Mouse (Mus musculus): Measurements from ENCODE around the gene Tgm5. TPM values are rescaled to one million over a fixed set of nuclear protein-coding genes. Genes with fewer than 3 reads are reported as not detected.
"Not testable (repeated sequence)": the region's sequence is repeated elsewhere in the genome, so short reads cannot be mapped to it uniquely, and the experiment has no call there.

The Tgm5 gene
- not detected in 2 replicates for polyA plus RNA-seq (2016; fragmentation: Nextera tagmentation; extraction: Ambion mirVana)

DNA sequence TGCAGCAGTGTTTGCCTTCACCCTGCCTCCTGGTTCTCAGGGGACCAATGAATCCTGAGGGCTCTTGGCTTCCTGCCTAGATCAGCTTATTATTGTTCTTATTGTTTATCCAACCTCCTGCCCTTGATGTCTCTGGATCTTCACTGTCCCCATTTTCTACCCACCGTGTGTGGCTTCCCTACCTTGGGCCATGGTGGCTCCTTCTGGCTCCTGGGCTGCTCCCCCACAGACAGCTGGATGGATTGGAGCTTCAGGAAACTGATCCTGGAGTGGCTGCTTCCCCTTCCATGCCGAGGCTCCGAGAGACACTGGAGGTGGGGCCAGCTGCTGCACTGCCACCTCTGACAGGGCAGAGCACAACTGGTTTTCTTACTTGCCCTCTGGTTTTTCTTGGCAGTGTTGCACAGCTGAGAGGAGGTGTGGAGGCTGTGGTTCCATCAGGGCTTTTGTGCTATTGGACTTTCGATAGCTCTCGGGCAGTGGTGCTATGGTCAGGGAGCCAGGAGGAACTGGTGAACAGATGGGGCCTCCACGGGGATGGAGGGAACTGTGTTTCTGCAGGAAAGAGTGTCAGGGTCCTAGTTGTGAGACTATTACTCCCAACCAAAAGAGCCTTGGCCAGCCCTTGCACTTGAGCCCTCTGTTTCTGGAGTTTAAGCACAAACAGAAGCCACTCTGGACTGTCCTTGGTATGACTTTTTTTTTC, at the start of gene Tgm5:
Gene Tgm5 (minus strand): TSS at position 362 of the 706 bp plus-strand sequence.
- no peak for ATAC-seq (ENCODE audit: insufficient number of reproducible peaks, insufficient read depth, low FRiP score, low TSS enrichment, low read depth)
- H3K4me1 ChIP-seq (replicated peaks), result no peaks in the 10 kb centered on the region
- no peak within 1 kb of the TSS for H3K4me2 ChIP-seq
- no peak within 1 kb of the TSS for H3K4me3 ChIP-seq (replicated peaks)
- H3K27me3 ChIP-seq, result peaks cover 5% of the 10 kb centered on the region; the same call in 1 of the 2 replicates
- H3K9ac ChIP-seq (replicated peaks), result no peak within 1 kb of the TSS
- no peaks in the 10 kb centered on the region for H3K36me3 ChIP-seq
- H3K27ac ChIP-seq, result no peak within 1 kb of the TSS
- H3K9me3 ChIP-seq, result no peaks in the 10 kb centered on the region
- WGBS, result 60% methylated on average over 6 of the region's 6 CpGs

DNA sequence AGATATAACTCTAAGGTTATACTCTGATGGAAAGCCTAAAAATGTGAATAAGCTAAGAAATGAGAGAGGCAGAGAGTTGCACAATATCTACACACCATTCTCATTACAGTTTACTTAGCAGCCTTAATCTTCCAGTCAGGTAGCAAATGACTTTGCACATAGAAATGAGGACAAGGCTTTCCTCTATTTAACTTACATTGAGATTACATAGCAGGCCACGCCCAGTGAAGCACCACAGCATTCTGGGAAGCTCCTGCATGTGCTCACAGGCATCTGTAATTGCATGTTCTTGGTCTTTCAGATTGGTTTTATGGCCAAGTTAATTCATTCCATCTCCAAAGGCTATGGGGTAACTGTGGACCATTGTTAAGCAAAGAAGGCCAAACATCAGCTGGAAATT, 47.2 kb upstream of the Tgm5 start:
- ATAC-seq (ENCODE audit: insufficient number of reproducible peaks, insufficient read depth, low FRiP score, low TSS enrichment, low read depth), result no peak
- WGBS, result 74% methylated on average over 1 of the region's 1 CpGs

DNA sequence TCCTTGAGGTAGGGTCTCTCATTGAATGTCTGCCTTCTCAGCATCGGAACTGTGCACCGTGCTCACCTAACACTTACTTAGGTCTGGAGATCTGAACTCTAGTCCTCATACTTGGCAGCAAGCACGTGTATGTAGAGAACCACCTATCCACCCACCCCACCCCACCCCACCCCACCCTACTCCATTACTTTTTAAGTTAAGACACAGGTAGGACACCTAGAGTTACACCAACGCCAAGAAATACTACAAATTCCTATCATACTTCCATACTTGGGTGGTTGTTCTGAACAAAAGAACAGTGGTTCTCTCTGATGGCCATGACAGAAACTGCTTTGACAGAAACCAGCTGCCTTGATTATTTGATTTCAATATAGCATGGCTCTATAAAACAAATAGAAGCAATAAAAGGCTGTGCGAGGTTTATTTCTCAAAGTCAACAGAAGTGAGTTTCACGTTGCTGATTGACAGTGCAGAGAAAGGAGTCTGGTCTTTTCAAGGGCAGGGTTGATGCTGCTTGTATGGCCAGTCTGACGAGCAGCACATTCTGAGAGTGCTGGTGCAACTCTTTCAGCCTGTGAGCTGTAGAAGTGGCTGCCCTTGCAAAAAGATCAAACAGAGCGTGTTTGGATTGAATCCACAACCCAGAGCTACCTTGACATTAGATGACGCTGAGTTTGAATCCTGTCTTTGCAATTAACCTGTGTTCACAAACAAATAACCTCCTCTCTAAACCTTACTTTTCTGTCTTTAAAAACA, 43.4 kb upstream of the Tgm5 start:
- Histone ChIP-seq H3K4me2 (no peak overlapping the region), H3K27me3 (no peaks in the 10 kb centered on the region), H3K36me3 (no peaks in the 10 kb centered on the region), H3K27ac (no peak overlapping the region), H3K4me1 (replicated peaks) (no peaks in the 10 kb centered on the region), H3K4me3 (replicated peaks) (no peak overlapping the region), H3K9me3 (no peaks in the 10 kb centered on the region), H3K9ac (replicated peaks) (no peak overlapping the region)
- ATAC-seq (ENCODE audit: insufficient number of reproducible peaks, insufficient read depth, low FRiP score, low TSS enrichment, low read depth), result no peak
- 66% methylated on average over 9 of the region's 9 CpGs for WGBS

More for the DNA sequence above, 47.2 kb upstream of the Tgm5 start:
- no peaks in the 10 kb centered on the region for H3K4me1 ChIP-seq (replicated peaks)
- H3K4me2 ChIP-seq, result no peak overlapping the region
- no peaks in the 10 kb centered on the region for H3K27me3 ChIP-seq
- no peaks in the 10 kb centered on the region for H3K9me3 ChIP-seq
- H3K36me3 ChIP-seq, result peaks cover 4% of the 10 kb centered on the region; the same call in 1 of the 2 replicates
- H3K4me3 ChIP-seq (replicated peaks), result no peak overlapping the region
- H3K9ac ChIP-seq (replicated peaks), result no peak overlapping the region
- no peak overlapping the region for H3K27ac ChIP-seq

DNA sequence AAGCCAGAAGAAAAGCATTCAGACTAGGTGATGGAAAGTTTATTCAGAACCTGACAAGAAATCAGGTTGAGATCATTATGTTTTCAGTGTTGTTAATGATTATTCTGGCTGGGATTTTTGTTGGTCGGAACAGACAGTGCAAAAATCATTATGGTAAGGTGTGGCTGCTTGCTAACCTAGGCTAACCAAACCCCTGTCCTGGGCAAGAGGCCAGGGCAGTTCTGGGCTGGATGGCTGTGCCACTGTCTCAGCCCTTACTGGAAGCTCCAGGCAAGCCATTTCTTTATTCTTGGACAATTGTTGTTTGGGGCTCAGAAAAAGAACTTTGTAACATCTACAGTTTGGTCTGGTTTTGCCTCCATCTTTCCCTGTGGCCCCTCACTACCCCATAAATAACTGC, 41.9 kb upstream of the Tgm5 start:
- H3K27ac ChIP-seq, result no peak overlapping the region
- H3K36me3 ChIP-seq, result no peaks in the 10 kb centered on the region
- no peak overlapping the region for H3K4me2 ChIP-seq
- H3K27me3 ChIP-seq, result no peaks in the 10 kb centered on the region
- ATAC-seq (ENCODE audit: insufficient number of reproducible peaks, insufficient read depth, low FRiP score, low TSS enrichment, low read depth), result no peak
- H3K9me3 ChIP-seq, result no peaks in the 10 kb centered on the region
- WGBS, result 85% methylated on average over 1 of the region's 1 CpGs
- H3K9ac ChIP-seq (replicated peaks), result no peak overlapping the region
- H3K4me1 ChIP-seq (replicated peaks), result no peaks in the 10 kb centered on the region
- no peak overlapping the region for H3K4me3 ChIP-seq (replicated peaks)

DNA sequence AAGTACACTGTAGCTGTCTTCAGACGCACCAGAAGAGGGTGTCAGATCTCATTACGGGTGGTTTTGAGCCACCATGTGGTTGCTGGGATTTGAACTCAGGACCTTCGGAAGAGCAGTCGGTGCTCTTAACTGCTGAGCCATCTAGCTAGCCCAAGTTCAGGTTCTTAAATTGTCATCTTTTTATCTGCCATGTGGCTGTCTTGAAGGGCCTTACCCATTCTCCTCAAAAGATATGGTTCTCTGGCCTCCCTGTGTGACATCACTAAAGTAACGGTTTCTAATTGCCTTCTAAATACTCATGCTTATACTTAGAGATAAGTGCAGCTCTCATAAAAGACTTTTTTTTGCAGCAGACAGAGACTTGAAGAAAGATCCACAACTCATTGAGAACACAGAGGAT, 40.7 kb upstream of the Tgm5 start:
- not testable (repeated sequence) for H3K27me3 ChIP-seq; H3K27ac ChIP-seq; H3K4me2 ChIP-seq; H3K4me3 ChIP-seq (replicated peaks); H3K36me3 ChIP-seq; H3K4me1 ChIP-seq (replicated peaks); ATAC-seq (ENCODE audit: insufficient number of reproducible peaks, insufficient read depth, low FRiP score, low TSS enrichment, low read depth); H3K9me3 ChIP-seq; H3K9ac ChIP-seq (replicated peaks)
- 93% methylated on average over 5 of the region's 5 CpGs for WGBS

DNA sequence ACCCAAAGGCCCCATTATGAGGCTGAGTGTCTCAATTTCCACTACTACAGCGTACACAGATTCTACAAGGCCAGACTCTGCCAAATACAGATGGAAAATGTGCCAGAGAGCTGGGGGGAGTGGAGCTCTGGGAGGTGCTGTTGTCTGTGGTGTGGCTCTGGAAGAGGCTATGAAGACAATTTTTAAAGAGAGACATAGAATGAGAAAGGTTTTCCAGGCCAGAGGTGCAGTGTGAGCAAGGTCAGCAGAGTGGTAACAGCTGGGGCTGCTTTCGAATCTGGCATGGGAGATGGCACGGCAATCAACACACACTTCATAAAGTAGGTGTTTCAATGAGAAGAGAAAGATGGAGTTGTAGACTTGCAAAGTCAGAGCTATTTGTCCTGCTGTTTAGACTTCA, 33.6 kb upstream of the Tgm5 start:
- H3K27ac ChIP-seq, result no peak overlapping the region
- WGBS, result 74% methylated on average over 3 of the region's 3 CpGs
- no peak overlapping the region for H3K4me2 ChIP-seq
- no peaks in the 10 kb centered on the region for H3K9me3 ChIP-seq
- no peaks in the 10 kb centered on the region for H3K36me3 ChIP-seq
- ATAC-seq (ENCODE audit: insufficient number of reproducible peaks, insufficient read depth, low FRiP score, low TSS enrichment, low read depth), result no peak
- no peak overlapping the region for H3K9ac ChIP-seq (replicated peaks)
- no peaks in the 10 kb centered on the region for H3K4me1 ChIP-seq (replicated peaks)
- H3K27me3 ChIP-seq, result peaks cover 3% of the 10 kb centered on the region; the same call in 1 of the 2 replicates
- no peak overlapping the region for H3K4me3 ChIP-seq (replicated peaks)

DNA sequence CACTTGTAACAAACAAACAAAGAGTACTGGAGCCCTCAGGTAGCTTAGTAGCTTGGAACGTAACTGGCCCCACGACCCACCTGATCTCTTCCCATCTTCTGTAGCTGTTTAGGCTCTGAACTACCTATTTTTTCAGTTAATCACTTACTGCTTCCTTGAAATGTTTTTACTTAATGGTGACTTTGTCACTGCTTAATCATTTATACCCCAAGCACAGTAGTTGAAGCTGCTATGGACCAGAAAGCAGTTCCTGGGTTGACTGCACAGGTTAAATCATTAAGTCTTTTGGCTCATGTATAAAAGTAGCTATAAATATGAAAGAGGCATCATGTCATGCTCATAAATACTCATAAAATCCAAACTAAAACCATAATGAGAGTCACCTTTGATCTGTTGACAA, 29.8 kb upstream of the Tgm5 start:
- no peaks in the 10 kb centered on the region for H3K36me3 ChIP-seq
- H3K4me2 ChIP-seq, result no peak overlapping the region
- no peak for ATAC-seq (ENCODE audit: insufficient number of reproducible peaks, insufficient read depth, low FRiP score, low TSS enrichment, low read depth)
- no peak overlapping the region for H3K27ac ChIP-seq
- H3K9me3 ChIP-seq, result no peaks in the 10 kb centered on the region
- H3K27me3 ChIP-seq, result peaks cover 3% of the 10 kb centered on the region; the same call in 1 of the 2 replicates
- H3K4me1 ChIP-seq (replicated peaks), result no peaks in the 10 kb centered on the region
- no peak overlapping the region for H3K9ac ChIP-seq (replicated peaks)
- no peak overlapping the region for H3K4me3 ChIP-seq (replicated peaks)
- 83% methylated on average over 2 of the region's 2 CpGs for WGBS

DNA sequence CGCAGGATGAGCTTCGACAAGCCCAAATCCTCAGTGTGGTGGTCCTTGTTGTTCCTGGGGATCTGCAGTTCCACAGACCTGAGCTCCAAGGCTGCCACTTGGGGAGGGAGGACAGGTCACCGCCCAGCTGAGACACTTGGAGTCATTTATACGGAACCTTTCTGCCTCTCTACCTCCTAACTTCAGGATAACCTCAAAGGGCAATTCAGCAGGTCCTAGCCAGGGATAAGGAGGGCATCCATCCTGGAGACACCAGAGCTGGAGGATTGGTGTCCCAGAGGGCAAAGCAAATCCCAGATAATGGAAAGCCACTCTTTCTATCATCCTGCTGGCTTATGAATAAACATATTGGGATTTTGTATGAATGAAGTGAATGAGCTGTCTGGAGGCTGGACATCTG, 24.1 kb upstream of the Tgm5 start, which contains the start of gene Tgm7:
Gene Tgm7 (minus strand): TSS at position 101 of the 400 bp plus-strand sequence.
- Histone ChIP-seq H3K27me3 (no peaks in the 10 kb centered on the region), H3K4me3 (replicated peaks) (no peak within 1 kb of the TSS), H3K9me3 (no peaks in the 10 kb centered on the region), H3K27ac (no peak within 1 kb of the TSS), H3K9ac (replicated peaks) (no peak within 1 kb of the TSS), H3K4me1 (replicated peaks) (no peaks in the 10 kb centered on the region), H3K4me2 (no peak within 1 kb of the TSS), H3K36me3 (no peaks in the 10 kb centered on the region)
- WGBS, result 86% methylated on average over 4 of the region's 4 CpGs
- no peak for ATAC-seq (ENCODE audit: insufficient number of reproducible peaks, insufficient read depth, low FRiP score, low TSS enrichment, low read depth)

DNA sequence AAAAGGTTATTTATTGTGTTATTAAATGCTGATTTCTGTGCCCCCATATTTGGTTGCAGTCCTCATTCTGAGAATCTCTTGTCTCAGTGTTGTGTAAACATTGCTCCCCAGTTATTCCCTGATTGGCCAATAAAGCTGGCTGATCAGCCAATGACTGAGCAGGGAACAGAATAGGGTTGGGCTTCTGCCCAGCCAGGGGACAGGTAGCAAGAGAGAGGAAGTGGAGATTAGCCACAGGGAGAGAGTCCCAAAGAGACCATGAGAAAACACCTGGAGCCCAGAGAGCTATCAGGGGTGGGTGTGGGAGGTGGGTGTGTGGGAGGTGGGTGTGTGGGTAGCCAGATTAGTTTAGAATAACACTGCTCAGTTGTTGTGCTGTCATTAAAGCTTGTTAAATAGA, 20.3 kb upstream of the Tgm5 start:
- H3K9ac ChIP-seq (replicated peaks), result no peak overlapping the region
- no peaks in the 10 kb centered on the region for H3K36me3 ChIP-seq
- no peak overlapping the region for H3K4me3 ChIP-seq (replicated peaks)
- ATAC-seq (ENCODE audit: insufficient number of reproducible peaks, insufficient read depth, low FRiP score, low TSS enrichment, low read depth), result no peak
- no peaks in the 10 kb centered on the region for H3K27me3 ChIP-seq
- H3K27ac ChIP-seq, result no peak overlapping the region
- H3K9me3 ChIP-seq, result no peaks in the 10 kb centered on the region
- no peaks in the 10 kb centered on the region for H3K4me1 ChIP-seq (replicated peaks)
- H3K4me2 ChIP-seq, result no peak overlapping the region

DNA sequence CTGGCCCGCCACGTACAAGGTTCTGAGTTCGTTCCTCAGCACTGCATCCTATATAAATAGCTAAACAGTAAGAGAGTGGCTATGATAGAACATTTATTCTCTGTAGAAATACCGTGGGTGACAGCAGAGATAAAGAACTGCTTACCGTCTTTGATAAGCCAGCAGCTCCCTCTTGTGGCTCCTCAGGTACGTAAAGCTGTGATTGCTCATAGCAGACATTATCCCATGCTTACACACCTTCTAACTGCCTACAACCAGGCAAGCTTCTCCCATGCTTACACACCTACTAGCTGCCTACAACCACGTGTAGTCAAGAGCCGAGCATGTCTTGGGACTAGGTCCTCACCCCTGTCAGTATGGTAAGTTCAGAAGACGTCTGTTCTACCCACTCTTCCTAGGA, 16.4 kb upstream of the Tgm5 start:
- ATAC-seq (ENCODE audit: insufficient number of reproducible peaks, insufficient read depth, low FRiP score, low TSS enrichment, low read depth), result no peak
- Histone ChIP-seq H3K4me2 (no peak overlapping the region), H3K27ac (no peak overlapping the region), H3K9ac (replicated peaks) (no peak overlapping the region), H3K9me3 (no peaks in the 10 kb centered on the region), H3K4me1 (replicated peaks) (no peaks in the 10 kb centered on the region), H3K27me3 (no peaks in the 10 kb centered on the region), H3K36me3 (no peaks in the 10 kb centered on the region), H3K4me3 (replicated peaks) (no peak overlapping the region)
- 36% methylated on average over 9 of the region's 9 CpGs for WGBS

DNA sequence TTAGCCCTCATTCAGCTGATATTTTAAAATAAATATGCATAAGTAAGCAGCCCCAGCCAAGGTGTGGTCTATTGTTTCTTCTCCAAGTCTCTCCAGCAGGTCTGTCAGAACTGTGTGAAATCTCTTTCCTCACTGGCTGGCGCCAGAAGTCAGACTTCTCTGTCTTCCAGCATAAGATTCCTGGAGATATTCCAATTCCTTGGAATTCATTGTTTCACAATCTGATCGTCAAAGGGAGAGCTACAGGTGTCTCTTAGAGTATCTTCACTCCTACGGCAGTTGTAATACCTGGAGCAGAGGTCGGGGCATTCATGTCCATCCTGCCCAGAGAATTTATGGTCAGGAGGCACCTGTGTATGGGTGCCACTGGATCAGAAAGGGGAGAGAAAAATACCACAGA, 4.1 kb upstream of the Tgm5 start:
- no peak overlapping the region for H3K4me3 ChIP-seq (replicated peaks)
- WGBS, result 73% methylated on average over 4 of the region's 4 CpGs
- no peaks in the 10 kb centered on the region for H3K36me3 ChIP-seq
- no peaks in the 10 kb centered on the region for H3K4me1 ChIP-seq (replicated peaks)
- no peak for ATAC-seq (ENCODE audit: insufficient number of reproducible peaks, insufficient read depth, low FRiP score, low TSS enrichment, low read depth)
- no peaks in the 10 kb centered on the region for H3K9me3 ChIP-seq
- no peak overlapping the region for H3K27ac ChIP-seq
- H3K9ac ChIP-seq (replicated peaks), result no peak overlapping the region
- peaks cover 9% of the 10 kb centered on the region for H3K27me3 ChIP-seq
- H3K4me2 ChIP-seq, result no peak overlapping the region
